Mouse (Mus musculus) spleen, postnatal 10 days (tissue): Measurements from ENCODE around the gene Gpi1.

Source experiments
- DNase-seq, 2 experiments: peaks; one replicate each; pipeline ENCODE4 v3.0.0; 2021 to 2022; ENCODE audit warnings: low spot score in 2 of 2

Gpi1 gene

GRCm38 (mm10) chr7:34230116-34230515 lies at the start of gene Gpi1:
Gene Gpi1, minus strand, starts transcription at chr7:34230336.
- peak; percentile 63 to 84 for DNase-seq

GRCm38 (mm10) chr7:34277656-34278055 lies 47.5 kb upstream of the Gpi1 start:
- no peak for DNase-seq

GRCm38 (mm10) chr7:34276066-34276465 lies 45.9 kb upstream of the Gpi1 start:
- DNase-seq: no peak

- no peak for DNase-seq
Observed at GRCm38 (mm10) chr7:34272465-34272864, 42.3 kb upstream of the Gpi1 start.

GRCm38 (mm10) chr7:34268463-34268862 lies 38.3 kb upstream of the Gpi1 start:
- DNase-seq: no peak

- no peak for DNase-seq
Observed at GRCm38 (mm10) chr7:34266421-34266820, 36.3 kb upstream of the Gpi1 start.

GRCm38 (mm10) chr7:34265876-34266346 lies 35.8 kb upstream of the Gpi1 start:
- peak in 1 of 2 experiments; percentile 66 for DNase-seq

GRCm38 (mm10) chr7:34263437-34263836 lies 33.3 kb upstream of the Gpi1 start:
- DNase-seq: no peak

GRCm38 (mm10) chr7:34258407-34258806 lies 28.3 kb upstream of the Gpi1 start:
- DNase-seq: no peak

- DNase-seq: no peak
Observed at GRCm38 (mm10) chr7:34257279-34257678, 27.1 kb upstream of the Gpi1 start.

GRCm38 (mm10) chr7:34255916-34256315 lies 25.8 kb upstream of the Gpi1 start:
- no peak for DNase-seq

GRCm38 (mm10) chr7:34255137-34255536 lies 25.0 kb upstream of the Gpi1 start:
- no peak for DNase-seq

GRCm38 (mm10) chr7:34252030-34252429 lies 21.9 kb upstream of the Gpi1 start:
- DNase-seq: no peak

GRCm38 (mm10) chr7:34250738-34251137 lies 20.6 kb upstream of the Gpi1 start, which contains the start of gene Gm6096:
Gene Gm6096, plus strand, starts transcription at chr7:34251038.
- DNase-seq: no peak

GRCm38 (mm10) chr7:34246870-34247499 lies 16.8 kb upstream of the Gpi1 start:
- no peak for DNase-seq

GRCm38 (mm10) chr7:34242176-34242575 lies 12.0 kb upstream of the Gpi1 start:
- no peak for DNase-seq

- DNase-seq: no peak
Observed at GRCm38 (mm10) chr7:34238086-34238485, 8.0 kb upstream of the Gpi1 start.

- no peak for DNase-seq
Observed at GRCm38 (mm10) chr7:34235602-34236001, 5.5 kb upstream of the Gpi1 start.

- no peak for DNase-seq
Observed at GRCm38 (mm10) chr7:34234610-34235561, 4.8 kb upstream of the Gpi1 start.

GRCm38 (mm10) chr7:34233909-34234609 lies 3.9 kb upstream of the Gpi1 start:
- peak; percentile 90 to 98 for DNase-seq

- DNase-seq: no peak
Observed at GRCm38 (mm10) chr7:34232785-34233725, 2.9 kb upstream of the Gpi1 start.
